Mouse (Mus musculus) C2C12 (cell line): ENCODE data around the gene Mpi.

Experiments
- CTCF ChIP-seq: IDR thresholded peaks from one replicate; pipeline ENCODE4 v1.5.1; 2011; ENCODE audit not compliant: control insufficient read depth, insufficient read depth, insufficient read length
- MAX ChIP-seq: IDR thresholded peaks from one replicate; pipeline ENCODE4 v1.6.1; 2011; ENCODE audit warnings: mild to moderate bottlenecking, control low read depth
- MYOD1 ChIP-seq: IDR thresholded peaks from one replicate; pipeline ENCODE4 v1.6.1; 2011; ENCODE audit warnings: low read depth; ENCODE audit not compliant: control insufficient read depth, insufficient read length
- USF1 ChIP-seq: IDR thresholded peaks from one replicate; pipeline ENCODE4 v1.6.1; 2011; ENCODE audit warnings: low read depth, mild to moderate bottlenecking, control low read depth, moderate library complexity

GRCm38 (mm10) chr9:57525516-57525915 lies 27.0 kb downstream of the Mpi start:
- TF ChIP-seq CTCF = no peak
- no peak for TF ChIP-seq MAX
- no peak for TF ChIP-seq USF1
- TF ChIP-seq MYOD1 = no peak
